Mouse (Mus musculus) gastrocnemius, adult 2 months (tissue): ENCODE measurements around the gene Pgm1. TPM values are rescaled to one million over a fixed set of nuclear protein-coding genes. Genes with fewer than 3 reads are reported as not detected.

Experiments
- DNase-seq: peaks from one replicate; pipeline ENCODE4 v3.0.0; 2022
- H3K27ac ChIP-seq: fragments of 200-600 bp; 2 replicates; pipeline ENCODE4 v1.8.1; 2022; ENCODE audit warnings: mild to moderate bottlenecking
- H3K4me3 ChIP-seq: fragments of 200-600 bp; 2 replicates; pipeline ENCODE4 v1.8.1; 2022; ENCODE audit warnings: mild to moderate bottlenecking, moderate library complexity
- CTCF ChIP-seq: fragments of 200-600 bp; IDR thresholded peaks from 2 replicates; pipeline ENCODE4 v1.8.1; 2022; ENCODE audit warnings: antibody characterized with exemption, mild to moderate bottlenecking, moderate library complexity
- intact Hi-C: fragments of 180-260 bp; cut with DNase I; formaldehyde crosslinking; loops from one replicate; pipeline ENCODE4 v1.15.1; 2025
- total RNA-seq, 2 experiments: library from RNA; stranded (reverse); gene quantifications; 2 replicates each; pipeline ENCODE4 v1.2.3; 2021

Pgm1 gene
- total RNA-seq, 2 experiments from 2014 or later, result 1,079 to 1,367 TPM

DNA sequence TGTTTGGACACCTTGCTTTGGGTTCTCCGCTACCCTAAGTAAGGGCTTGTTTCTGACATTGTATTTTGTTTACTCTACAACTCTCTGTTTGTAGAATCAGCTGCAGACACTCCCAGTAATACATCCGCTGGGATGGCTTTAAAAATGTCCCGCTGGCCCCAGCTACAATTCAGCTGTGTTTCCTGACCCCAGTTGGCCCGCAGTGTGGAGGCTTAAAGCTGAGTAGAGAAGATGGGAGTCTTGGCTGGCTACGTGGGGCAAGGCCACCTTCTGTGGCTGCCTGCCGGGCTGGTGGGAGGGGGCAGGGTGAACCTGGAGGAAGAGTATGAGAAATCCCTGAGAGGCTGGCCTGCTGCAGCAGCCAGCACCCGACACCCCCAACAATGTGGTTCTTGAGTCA lies 59.6 kb downstream of the Pgm1 start:
- no peak for TF ChIP-seq CTCF
- DNase-seq, result peak; percentile 76
- intact Hi-C loops, result no loop called here
- Histone ChIP-seq H3K27ac (peak overlapping the region; percentile 66), H3K4me3 (no peak overlapping the region)

- H3K27ac ChIP-seq, result no peak overlapping the region
- no peak for DNase-seq
- intact Hi-C loops, result no loop called here
- no peak for TF ChIP-seq CTCF
- H3K4me3 ChIP-seq, result no peak overlapping the region
Observed at GRCm38 (mm10) chr4:100000971-100001370, 71.8 kb downstream of the Pgm1 start.

GRCm38 (mm10) chr4:100001806-100002205 lies 72.6 kb downstream of the Pgm1 start:
- H3K4me3 ChIP-seq, result no peak overlapping the region
- intact Hi-C loops, result no loop called here
- H3K27ac ChIP-seq, result no peak overlapping the region
- TF ChIP-seq CTCF, result no peak
- DNase-seq, result no peak

- intact Hi-C loops, result loop anchor here (5.0 kb wide), 2 partner anchors 400 to 530 kb away; no protein-coding TSS in a partner anchor
- Histone ChIP-seq H3K27ac (no peak overlapping the region), H3K4me3 (no peak overlapping the region)
- no peak for DNase-seq
- no peak for TF ChIP-seq CTCF
Observed at GRCm38 (mm10) chr4:100007721-100008120, 78.5 kb downstream of the Pgm1 start.

DNA sequence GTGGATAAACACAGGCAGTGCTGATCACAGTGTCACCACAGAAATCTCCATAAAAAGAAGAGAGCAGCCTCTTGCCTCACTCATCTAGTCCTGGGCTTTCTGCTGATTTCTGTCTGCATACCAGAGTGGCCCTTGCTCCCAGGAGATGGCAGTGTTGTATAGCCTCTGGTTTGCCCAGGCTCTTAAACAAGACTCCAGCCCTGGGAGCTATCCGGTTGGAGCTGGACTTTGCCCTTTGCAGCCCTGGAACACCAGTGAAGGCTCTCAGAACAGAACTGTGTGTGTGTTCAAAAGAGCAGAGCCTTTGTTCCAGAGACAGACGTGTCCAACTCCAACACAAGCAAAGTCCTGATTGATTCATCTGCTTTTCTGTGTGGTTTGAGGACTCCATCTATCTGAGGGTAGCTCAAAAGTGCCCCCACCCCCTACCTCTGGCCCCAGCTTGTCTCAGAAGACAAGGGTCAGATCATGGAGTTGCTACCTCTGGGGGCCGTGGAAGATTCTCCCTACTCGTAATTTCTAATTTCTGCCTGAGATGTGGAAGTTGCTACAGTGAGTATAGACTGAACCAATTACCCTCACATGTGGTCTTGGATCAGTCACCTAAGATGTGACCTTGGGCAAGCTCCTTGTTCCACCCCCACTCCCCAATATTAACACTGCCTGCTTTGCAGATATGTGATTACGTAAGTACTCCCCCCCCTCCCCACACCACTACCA lies 79.3 kb downstream of the Pgm1 start:
- peak; percentile 74 for DNase-seq
- Histone ChIP-seq H3K27ac (no peak overlapping the region), H3K4me3 (no peak overlapping the region)
- intact Hi-C loops, result loop anchor here (5.0 kb wide), 2 partner anchors 399 to 529 kb away; no protein-coding TSS in a partner anchor
- TF ChIP-seq CTCF, result peak; percentile 87

- intact Hi-C loops, result loop anchor here (5.0 kb wide), 2 partner anchors 398 to 528 kb away; no protein-coding TSS in a partner anchor
- no peak overlapping the region for H3K4me3 ChIP-seq
- TF ChIP-seq CTCF, result no peak
- no peak for DNase-seq
- H3K27ac ChIP-seq, result no peak overlapping the region
Observed at GRCm38 (mm10) chr4:100009211-100009678, 80.0 kb downstream of the Pgm1 start.

GRCm38 (mm10) chr4:100010916-100011315 lies 81.7 kb downstream of the Pgm1 start:
- H3K4me3 ChIP-seq, result no peak overlapping the region
- TF ChIP-seq CTCF, result no peak
- peak; percentile 43 for DNase-seq
- intact Hi-C loops, result no loop called here
- H3K27ac ChIP-seq, result no peak overlapping the region

DNA sequence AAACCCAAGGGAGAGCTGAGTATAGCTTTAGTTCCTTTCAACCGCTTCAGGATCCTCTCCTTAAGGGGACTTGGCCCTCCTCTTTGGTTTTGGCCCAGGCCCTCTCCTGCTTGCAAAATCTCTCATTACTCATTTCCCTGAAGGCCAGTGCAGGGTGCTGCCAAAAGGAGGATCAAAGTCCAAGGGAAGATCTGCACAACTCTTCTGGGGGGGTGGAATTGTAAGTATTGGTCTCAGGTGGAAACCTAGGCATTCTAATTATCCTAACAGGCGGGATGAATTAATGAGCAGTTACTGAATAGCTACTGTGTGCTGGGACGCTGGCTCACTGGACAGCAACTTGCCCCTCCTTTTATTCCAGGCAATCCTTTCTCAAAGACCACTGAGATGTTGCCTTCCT lies 82.3 kb downstream of the Pgm1 start:
- no peak overlapping the region for H3K27ac ChIP-seq
- no peak overlapping the region for H3K4me3 ChIP-seq
- no peak for TF ChIP-seq CTCF
- intact Hi-C loops, result no loop called here
- DNase-seq, result peak; percentile 74

- intact Hi-C loops, result no loop called here
- no peak overlapping the region for H3K4me3 ChIP-seq
- no peak for DNase-seq
- TF ChIP-seq CTCF, result no peak
- H3K27ac ChIP-seq, result no peak overlapping the region
Observed at GRCm38 (mm10) chr4:100012361-100013035, 83.3 kb downstream of the Pgm1 start.

DNA sequence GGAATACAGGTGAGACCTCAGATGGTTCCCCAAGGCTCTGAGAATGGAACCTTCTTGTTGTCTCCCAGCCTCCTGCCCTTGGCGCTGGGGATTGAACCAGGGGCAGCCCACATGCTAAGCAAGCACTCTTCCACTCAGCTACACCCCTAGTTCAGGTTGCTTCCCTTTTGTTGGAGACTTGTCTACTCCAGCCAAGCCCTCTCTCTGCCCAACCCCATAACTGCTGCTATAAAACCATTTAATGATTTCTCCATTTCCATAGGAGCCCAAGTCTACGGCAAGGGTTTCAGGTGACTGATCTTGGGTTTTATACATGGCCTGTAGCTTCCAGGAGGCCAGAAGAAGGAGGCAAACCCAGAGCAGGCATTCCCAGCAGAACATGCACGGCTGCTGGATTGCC lies 98.6 kb downstream of the Pgm1 start:
- Histone ChIP-seq H3K27ac (no peak overlapping the region), H3K4me3 (no peak overlapping the region)
- TF ChIP-seq CTCF, result no peak
- DNase-seq, result no peak
- intact Hi-C loops, result loop anchor here (2.0 kb wide), 1 partner anchor 381 kb away; no protein-coding TSS in a partner anchor

DNA sequence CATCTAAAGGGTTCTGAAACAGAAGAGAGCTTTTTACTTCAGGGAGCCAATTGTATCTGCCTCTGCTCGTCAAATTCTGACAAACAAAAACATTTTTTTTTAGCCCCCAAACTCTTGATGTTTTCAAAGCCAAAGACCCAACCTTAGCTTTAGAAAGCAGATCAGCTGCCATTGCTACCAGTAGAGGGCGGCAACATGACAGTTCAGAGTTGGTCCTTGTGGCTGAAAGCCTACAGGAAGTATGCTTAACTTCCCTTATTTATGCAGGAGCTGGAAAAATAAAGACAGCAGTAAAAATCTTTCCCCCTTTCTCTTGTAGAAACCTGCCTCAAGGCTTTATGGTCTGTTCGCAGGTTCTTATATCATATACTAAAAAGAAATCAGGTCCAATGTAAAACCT lies 99.4 kb downstream of the Pgm1 start:
- peak overlapping the region; percentile 9; the same call in 1 of the 2 replicates for H3K27ac ChIP-seq
- intact Hi-C loops, result loop anchor here (2.0 kb wide), 1 partner anchor 380 kb away; no protein-coding TSS in a partner anchor
- no peak overlapping the region for H3K4me3 ChIP-seq
- TF ChIP-seq CTCF, result peak; percentile 89
- peak; percentile 78 for DNase-seq

DNA sequence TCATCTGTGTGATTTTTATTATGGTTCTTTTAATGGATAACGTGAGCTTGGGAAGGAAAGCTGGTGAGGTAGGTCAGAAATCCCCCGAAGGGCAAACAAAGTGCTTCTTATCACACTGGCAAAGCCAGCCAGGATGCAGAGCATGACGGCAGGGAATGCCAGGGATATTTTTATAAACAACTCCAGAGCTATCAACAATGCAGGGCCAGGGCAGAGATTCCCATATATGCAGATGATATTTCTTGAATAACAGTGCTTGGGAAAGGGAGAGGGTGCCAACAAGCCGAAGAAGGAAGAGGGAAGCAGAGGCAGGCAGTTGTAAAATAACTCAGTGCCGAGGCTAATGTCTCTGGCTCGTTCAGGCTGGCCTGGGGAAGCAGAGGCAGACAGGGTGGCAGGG lies 102.1 kb downstream of the Pgm1 start:
- no peak for TF ChIP-seq CTCF
- no peak overlapping the region for H3K27ac ChIP-seq
- no peak overlapping the region for H3K4me3 ChIP-seq
- no peak for DNase-seq
- intact Hi-C loops, result loop anchor here (5.0 kb wide), 1 partner anchor 506 kb away; no protein-coding TSS in a partner anchor

DNA sequence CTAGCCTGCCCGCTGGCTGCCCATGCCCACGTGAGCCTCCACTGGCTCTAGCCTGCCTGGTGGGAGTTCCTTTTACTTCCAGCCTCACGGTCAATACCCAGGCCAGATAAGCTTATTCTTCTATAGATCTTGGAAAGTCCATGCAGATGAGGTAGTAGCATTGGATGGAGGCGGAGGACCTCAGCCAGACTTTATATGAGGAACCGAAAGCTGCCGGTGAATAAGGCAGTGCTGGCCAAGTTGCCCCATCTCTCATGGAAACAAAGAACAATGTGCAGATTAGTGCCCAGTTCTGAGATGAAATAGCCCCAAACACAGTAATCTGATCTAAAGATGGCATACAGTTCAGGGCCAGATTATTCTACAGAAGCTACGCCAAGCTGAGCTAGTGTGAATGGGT lies 103.4 kb downstream of the Pgm1 start:
- Histone ChIP-seq H3K4me3 (no peak overlapping the region), H3K27ac (no peak overlapping the region; the same call in 1 of the 2 replicates)
- TF ChIP-seq CTCF, result no peak
- intact Hi-C loops, result loop anchor here (5.0 kb wide), 1 partner anchor 505 kb away; no protein-coding TSS in a partner anchor
- no peak for DNase-seq
